Mouse (Mus musculus) stomach, postnatal 0 days (tissue): ENCODE measurements at regions not wholly inside any gene's neighbourhood (a gene's known extent, or its start where the extent isn't known, plus 50 kb on each side); places are given as distances from the start of the nearest gene placed in this dataset.
"Not testable (repeated sequence)": the region's sequence is repeated elsewhere in the genome, so short reads cannot be mapped to it uniquely, and the experiment has no call there.

Source experiments
- CTCF ChIP-seq: IDR thresholded peaks from 2 replicates; pipeline ENCODE4 v1.5.1; 2016; ENCODE audit warnings: antibody characterized with exemption, low read depth, mild to moderate bottlenecking, moderate library complexity
- EP300 ChIP-seq: optimal IDR thresholded peaks from 2 replicates; pipeline ENCODE3; 2016; ENCODE audit warnings: antibody characterized with exemption

DNA sequence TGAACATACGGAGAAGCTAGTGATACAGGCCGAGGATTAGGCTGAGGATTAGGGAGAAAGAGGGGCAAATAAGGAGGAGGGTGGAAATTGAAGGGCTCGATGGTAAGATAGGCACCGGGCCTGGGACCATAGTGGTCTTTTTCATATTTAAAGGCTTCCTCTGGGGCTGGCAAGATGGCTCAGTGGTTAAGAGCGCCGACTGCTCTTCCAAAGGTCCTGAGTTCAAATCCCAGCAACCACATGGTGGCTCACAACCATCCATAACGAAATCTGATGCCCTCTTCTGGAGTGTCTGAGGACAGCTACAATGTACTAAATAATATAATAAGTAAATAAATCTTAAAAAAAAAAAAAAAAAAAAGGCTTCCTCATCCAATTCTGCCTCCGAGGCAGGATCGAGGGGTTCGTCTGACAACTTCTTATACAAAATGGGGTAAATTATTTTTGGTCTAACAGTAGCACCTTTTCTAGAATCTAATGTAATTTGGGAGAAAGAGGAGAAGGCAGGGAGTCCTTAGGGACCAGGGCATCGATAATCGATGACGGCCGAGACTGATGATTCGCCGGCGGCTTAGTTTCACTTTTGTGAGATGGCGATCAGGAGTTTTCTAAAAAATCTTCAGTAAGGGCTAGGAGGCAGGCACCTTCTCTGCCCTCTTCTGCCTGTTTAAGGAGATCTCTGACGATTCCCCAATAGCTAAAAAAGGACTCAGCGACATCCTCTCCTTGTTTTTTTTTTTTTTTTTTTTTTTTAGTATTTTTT lies 65.4 kb upstream of the Zfp709 start:
- not testable (repeated sequence) for TF ChIP-seq CTCF, EP300
